Mouse (Mus musculus): ENCODE measurements at regions not wholly inside any gene's neighbourhood (a gene's known extent, or its start where the extent isn't known, plus 50 kb on each side); places are given as distances from the start of the nearest gene placed in this dataset.

DNA sequence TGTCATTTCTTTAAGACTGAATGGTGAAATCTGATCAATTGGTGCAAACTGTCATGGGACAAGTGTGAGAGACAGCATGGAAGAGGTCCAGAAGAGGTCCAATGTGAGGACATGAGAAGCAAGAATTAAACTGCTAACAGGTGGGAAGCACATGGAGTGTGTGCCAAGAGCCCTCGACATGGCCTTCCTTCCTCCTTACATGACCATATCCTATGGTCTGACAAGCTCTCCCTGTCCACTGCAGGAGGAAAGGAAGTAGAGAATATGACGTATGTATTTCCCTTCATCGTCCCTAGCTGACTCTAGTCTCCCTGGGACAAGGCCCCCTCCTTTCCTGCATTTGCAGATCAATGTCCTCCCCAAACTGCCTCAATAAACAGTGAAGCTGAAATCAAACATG is 152.1 kb downstream of the Dad1 start:
- no peak for ATAC-seq (ENCODE audit: poor library complexity, severe bottlenecking)

DNA sequence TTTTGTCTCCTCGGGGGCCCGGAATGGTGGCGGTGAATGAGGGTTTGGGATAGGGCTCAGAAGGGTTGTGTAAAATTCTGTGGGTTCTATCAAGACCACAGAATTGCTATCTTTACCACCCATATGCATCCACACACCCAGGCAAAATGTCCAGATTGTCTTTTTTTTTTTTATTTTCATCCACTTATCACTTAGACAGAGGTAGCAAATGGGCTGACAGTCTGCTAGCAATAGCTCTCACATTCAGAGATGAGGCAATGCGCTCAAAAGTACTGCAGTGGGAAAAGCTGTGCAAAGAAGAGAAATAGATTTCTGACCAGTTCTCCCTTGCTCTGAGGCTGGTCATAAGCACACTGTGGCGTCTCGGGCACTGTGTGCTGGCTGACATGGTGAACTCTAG is 154.5 kb downstream of the Dad1 start:
- no peak for ATAC-seq (ENCODE audit: poor library complexity, severe bottlenecking)

DNA sequence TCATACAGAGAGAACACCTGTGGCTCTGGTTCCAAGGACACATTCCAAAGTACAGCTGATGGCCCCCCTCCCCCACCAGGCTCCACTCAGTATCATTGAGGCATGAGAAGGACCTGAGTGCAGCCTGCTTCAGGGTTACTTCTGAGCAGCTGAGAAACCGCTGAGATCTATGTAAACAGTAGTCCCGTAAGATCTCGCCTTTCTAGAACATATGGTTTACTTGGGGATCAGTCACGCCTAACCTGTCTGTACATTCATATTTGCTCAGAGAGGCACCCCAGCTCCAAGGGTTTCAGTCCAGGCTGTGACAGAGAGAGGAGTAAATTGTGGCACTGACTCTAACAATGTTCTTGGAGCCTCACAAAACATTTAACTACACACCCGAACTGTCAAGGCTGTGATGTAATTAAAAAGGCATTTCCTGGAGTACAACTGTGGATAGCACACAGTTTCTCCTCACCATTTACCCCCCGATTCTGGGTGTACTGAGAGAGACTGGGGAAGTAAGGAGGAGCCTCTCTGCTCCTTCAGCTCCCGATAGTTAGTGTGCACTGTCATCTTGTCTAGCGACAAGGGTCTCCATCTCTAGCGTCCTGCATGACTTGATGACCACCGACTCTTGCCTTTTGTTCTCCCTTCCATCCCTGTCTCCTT is 155.7 kb downstream of the Dad1 start:
- no peak for ATAC-seq (ENCODE audit: poor library complexity, severe bottlenecking)

DNA sequence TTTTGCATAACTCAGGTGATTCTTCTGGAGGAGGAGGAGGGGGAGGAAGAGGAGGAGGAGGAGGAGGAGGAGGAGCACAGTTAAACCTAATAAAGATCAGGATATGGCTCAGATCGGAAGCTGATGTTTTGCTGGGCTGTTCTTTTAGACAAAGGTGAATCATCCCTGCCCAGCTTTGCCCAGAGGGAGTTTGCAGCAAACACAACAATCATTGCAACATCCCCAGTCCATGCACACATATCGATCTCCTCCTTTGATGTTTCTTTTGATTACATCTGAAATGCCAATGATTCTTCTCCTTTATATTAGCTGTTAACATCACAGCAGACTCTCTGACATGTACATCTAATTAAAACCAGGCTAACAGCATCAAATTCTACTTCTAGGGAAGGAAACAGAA is 156.9 kb downstream of the Dad1 start:
- no peak for ATAC-seq (ENCODE audit: poor library complexity, severe bottlenecking)

DNA sequence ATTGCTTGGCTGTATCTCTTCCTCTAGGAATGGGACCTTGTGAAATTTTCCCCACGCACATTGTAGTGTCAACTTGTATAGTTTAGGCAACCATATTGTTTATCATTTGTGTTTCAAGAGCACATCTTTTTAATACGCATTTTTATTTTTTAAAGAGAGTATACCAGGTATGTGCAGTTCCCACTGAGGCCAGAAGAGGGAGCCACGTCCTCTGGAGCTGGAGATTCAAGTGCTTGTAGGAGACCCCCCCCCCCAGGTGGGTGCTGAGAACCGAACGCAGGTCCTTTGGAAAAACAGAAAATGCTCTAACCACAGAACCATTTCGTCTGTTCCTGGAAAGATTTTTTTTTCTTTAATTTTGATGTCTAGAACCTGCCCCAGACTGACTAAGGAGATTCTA is 161.5 kb downstream of the Dad1 start:
- ATAC-seq (ENCODE audit: poor library complexity, severe bottlenecking), result no peak

DNA sequence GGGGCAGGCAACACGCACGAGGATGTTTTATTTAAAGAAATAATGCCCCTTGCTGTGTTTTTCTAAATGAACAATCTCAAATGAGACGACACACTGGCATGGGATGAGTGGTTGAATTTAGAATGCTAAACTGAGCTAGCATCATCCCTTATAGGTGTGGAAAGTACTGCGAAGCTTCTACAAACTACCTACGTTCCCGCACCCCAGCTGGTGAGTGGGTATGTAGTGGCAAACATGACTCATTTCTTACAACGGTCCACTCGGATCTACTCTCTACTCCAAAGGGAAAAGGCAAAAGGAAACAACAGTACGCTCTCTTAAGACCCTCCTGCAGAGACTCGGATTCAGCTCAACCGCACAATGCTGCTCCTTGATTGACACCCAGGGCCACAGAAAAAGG is 167.2 kb downstream of the Dad1 start:
- ATAC-seq (ENCODE audit: poor library complexity, severe bottlenecking), result no peak

DNA sequence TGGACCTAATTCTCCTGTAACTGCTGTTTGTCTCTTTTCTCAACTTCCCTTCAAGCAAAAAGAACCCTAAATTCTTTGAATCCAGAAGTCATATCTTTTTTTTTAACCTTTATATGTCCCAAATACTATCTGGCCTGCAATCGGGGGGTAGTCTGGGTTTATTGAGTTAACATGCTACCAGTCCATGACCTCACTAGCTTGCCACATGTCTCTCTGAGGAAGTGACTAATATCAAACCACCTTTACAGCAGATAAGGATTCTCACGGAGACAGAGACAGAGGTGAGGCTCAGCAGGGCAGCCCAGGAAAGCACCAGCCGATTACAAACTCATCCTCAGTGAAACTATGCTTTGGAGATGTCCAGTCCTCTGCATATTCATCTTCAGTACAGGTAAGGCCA is 179.2 kb downstream of the Dad1 start:
- ATAC-seq (ENCODE audit: poor library complexity, severe bottlenecking), result peak; percentile 56

DNA sequence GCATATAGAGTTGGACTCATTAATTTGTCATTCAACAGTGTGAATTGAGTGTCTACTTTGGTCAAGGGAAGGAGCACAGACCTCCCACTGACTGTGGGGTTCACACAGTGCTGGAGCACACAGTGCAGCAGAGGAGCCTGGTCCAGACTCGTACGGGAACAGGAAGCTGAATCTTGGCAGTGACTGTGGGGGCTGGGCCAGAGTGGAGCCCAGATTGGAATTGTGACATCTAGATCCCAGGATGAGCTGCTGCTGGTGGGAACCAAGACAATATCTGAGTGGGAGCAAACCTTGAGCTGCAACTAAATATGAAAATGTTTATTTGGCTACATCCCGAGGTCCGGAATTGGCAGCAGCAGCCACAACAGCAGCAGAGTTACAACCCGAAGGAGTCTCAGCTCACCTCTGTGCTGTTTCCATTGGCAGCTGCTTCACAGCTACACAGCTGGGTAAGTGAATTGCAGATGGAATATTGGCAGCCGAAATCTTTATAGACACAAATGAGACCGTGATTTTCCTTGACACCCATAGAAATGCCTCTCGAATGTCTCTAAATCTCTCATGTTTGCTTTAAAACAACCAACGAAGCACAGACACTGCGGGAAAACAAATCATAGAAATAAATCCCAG is 181.5 kb downstream of the Dad1 start:
- no peak for ATAC-seq (ENCODE audit: poor library complexity, severe bottlenecking)

DNA sequence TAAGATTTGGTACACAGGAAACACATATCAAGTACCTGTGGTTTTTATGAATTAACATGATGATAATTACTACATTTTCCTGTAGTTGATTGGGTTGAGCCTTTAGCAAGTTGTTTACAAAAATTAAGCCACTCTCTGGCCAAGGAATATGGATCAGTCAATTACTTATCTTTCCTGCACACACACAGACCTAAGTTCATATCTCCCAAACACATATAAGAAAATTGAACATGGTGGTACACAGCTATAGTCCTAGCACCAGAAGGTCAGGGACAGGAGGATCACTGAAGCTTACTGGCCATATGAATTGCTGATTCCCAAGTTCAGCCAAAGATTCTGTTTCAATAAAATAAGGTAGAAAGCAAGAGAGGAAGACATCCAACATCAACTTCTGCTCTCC is 183.7 kb downstream of the Dad1 start:
- no peak for ATAC-seq (ENCODE audit: poor library complexity, severe bottlenecking)

DNA sequence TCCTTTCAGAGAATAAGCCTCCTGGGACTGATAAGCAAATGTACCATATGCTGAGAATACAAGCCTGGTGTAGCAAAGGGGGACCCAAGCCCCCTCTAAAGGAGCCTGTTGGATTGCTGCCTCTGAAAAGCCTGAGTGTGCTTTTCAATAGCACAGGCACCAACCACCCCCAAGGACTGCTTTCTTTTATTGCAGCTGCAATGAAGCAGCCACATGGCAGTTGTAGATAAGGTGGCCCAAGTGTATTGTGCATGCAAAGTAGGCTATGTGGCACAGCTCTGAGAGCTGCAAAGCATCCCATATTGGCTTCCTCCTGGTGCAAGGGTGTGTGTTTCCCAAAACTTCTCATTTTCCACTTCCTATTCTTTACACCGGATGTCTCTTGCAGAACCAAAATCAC is 185.2 kb downstream of the Dad1 start:
- no peak for ATAC-seq (ENCODE audit: poor library complexity, severe bottlenecking)

DNA sequence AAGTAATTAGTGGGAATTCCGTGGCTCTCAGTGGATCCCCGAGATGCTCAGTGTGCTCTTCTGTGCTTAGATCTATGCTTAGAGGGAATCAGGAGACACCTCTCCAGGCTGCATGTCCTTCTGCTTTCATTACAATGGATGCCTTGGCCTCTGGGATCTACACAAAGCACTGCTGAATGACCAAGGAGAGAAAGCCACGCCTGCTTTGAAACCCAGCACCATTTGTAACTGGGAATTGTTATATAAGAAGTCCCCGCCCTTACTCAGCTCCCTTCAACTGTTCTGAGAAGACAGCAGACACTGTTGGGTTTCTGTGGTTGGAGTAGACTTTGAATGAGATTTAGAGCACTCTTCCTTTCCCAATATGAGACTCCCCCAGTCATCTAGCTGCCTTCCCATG is 188.4 kb downstream of the Dad1 start:
- ATAC-seq (ENCODE audit: poor library complexity, severe bottlenecking), result no peak

DNA sequence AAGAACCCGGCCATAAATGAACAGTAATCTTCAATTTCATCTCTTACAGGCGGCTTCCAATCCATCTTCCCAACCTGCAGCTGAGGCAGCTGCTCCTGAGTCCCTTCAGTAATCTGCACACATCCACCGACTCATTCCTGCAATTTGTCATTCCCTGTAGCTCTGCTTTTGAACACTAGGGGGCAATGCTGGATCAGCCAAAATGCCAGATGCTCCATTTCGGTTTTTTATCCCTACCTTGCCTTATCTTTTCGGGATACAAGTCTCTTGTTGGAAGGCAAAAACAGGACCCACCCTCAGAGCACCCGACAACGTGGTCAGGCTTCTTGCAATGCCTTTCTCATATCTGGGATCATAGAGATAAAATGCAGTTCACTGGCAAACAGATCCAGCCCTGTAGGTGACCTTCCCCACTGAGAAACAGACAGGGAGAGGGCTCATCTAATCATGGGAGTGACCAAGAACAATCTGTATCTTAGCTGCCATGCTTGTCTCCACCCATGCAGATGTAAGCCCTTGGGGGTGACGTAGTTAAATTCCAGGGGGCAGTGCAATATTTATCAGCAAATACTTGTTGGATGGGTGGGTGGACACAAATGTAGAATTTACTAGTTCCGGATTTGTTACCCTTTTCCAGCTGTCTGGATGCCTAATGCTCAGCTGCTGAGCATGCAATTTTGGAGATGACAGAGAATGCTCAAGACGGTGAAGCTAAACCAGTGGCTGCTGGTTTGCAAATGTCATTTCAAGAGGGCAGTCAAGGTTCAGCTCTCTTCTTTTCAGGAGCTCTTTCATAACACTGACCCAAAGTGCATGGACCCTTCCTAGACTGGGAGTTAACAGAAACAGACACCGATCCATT is 189.1 kb downstream of the Dad1 start:
- ATAC-seq (ENCODE audit: poor library complexity, severe bottlenecking), result no peak

DNA sequence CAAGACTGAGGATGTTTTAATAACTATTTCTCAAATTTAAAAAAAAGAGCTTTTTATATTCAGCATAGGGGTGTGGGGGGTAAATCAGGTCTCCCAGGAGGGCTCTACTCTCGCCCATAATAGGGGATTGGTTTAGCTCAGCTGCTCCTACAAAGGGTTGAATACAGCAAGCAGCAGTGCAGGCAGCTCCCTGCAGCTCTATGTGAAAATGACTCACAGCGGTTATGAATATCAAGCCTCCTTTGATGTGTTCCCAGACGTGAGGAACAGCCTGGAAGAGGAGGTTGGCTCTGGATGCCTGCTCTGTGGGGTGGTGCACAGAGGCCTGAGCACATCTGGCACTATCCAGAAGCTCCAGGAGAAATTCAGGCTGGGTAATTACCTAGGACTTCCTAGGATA is 192.3 kb downstream of the Dad1 start:
- ATAC-seq (ENCODE audit: poor library complexity, severe bottlenecking), result no peak

DNA sequence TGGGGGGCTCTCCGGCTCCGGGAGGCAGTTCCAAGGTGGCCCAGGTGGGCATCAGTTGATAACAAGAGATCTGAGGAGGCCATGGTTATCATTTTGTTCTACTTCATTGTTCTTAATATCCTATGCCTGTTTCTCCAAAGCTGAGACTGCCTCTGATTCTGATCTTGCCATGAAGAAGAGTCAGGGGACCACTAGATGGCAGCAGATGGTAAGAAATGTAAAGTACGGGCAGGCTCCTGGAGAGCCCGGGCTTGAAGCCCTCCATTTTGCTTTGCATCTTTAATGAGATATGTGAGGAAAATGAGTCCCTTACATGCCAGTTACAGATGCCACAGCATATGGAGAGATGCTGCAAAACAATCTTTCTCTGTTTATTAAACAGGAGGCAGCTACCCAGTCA is 194.1 kb downstream of the Dad1 start:
- ATAC-seq (ENCODE audit: poor library complexity, severe bottlenecking), result peak; percentile 59; the same call in 1 of the 2 replicates

DNA sequence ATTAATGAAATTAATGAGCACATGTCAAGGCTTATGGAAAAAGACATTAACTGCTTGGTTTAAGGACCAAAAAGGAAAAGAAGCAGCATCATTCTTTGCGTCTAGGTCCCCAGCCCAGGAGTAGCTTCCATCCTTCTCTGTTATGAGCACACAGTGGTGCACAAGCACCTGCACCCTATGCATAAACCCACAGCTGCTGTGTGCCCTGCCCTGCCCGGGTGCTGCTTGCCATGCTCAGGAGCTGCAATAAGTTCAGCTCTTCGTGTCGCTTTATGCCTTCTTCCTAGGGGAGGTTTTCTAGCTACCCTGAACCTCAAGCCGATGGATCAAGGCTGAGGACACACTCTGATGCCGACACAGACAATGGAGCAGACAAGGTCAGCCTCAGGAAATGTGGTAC is 194.8 kb downstream of the Dad1 start:
- ATAC-seq (ENCODE audit: poor library complexity, severe bottlenecking), result no peak

DNA sequence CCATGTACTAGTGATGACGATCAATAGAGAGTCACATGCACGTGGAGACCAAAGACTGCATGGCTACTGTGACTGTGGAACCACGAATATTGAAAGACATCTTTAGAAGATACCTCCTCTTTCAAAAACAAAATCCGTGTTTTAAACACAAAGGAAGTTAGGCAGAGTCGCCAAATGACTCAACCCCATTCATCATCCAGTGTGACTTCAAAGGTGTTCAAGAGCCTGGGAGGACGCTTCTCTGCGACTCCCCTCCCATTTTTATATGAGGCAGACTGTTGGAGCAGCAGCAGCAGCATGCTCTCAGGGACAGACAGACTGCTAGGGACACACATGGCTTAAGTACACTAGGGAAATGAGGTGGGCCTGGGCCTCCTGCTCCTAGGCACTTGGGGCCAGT is 197.2 kb downstream of the Dad1 start:
- no peak for ATAC-seq (ENCODE audit: poor library complexity, severe bottlenecking)

DNA sequence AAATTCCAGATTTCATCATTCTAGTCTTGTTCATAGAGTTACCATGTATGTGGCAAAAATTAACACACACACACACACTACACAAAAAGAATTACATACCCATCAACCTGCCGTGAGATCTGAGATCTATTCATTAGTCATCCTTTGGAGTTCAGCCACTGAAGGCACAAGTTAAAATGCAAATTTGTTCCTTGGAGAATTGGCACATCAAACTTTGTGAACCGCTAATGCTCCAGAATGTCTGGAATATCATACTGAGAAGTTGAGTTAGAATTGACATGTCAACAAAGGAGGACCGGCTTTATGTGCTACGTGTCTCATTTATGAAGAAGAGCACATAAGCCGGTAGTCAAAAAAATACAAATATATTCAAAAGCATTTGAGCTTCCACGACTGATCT is 198.5 kb downstream of the Dad1 start:
- no peak for ATAC-seq (ENCODE audit: poor library complexity, severe bottlenecking)

DNA sequence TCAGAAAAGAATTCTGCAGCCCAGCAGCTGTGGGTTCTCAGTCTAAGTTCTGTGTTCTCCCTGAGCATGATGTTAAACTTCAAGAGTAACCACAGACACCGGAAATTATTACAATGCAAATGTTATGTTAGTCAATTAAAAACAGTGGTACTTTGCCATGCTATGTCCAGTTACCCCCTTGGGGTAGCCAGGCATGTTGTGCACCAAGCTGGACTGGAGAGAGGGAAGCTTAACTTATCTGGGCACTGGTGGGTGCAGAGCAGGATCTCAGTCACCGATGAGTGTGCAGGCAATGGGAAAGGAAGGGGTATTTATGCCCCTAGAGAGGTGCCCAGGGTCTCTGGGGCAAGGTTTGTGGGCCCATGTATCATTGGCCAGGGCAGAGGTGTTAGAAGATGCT is 211.6 kb downstream of the Dad1 start:
- ATAC-seq (ENCODE audit: poor library complexity, severe bottlenecking), result no peak

DNA sequence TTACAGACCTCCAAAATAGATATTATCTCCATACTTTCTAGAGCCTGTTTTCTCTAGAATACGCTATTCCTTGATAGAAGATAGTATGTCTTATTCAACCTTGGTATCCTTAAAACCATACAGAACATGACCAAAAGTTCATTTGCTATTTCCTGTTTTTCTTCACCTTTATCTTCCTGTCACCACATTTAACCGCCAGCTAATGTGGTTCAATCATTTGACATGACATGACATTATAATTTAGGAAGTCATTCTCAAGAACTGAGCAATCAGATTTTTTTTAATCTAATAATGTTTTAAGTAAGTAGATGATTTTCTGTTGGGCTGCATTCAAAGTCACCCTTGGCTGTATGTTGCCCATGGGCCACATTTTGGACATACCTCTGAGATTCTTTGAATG is 213.3 kb downstream of the Dad1 start:
- ATAC-seq (ENCODE audit: poor library complexity, severe bottlenecking), result no peak

DNA sequence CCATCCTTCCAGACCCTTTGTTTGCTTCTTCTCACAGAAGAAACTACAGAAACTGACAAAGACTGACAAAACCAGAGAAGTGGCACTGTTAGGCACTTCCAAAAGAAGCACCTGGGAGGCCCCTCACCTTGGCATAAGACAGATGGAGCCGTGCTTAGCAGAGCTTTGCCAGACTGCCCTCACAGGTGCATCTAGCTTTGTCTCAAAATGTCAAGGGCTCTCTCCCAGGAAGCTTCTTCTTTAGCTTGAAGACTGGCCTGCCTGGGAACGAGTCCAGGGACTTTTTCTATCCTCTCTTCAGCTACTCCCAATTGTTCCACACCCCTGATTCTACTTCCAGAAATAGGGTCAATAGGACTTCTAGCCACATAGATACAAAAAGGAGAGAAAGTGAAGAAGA is 219.4 kb downstream of the Dad1 start:
- no peak for ATAC-seq (ENCODE audit: poor library complexity, severe bottlenecking)

DNA sequence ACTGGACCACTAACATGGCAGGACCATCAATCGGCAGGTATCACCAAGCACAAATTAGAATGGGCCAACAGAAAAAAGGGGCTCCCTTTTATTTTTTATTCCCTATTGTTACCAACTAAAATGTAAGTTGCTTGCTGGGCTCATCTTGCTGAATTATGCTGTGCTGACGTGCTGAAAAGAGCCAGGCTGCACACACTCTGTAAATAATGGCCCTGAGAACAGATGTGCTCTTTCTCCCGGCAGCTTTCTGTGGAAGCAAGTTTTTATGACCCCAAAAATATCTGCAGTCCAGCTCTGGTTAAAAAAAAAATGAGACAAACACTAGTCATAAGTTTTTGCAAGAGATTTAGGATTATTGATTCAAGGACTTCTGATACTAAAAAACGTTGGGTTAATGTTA is 230.4 kb downstream of the Dad1 start:
- no peak for ATAC-seq (ENCODE audit: poor library complexity, severe bottlenecking)

DNA sequence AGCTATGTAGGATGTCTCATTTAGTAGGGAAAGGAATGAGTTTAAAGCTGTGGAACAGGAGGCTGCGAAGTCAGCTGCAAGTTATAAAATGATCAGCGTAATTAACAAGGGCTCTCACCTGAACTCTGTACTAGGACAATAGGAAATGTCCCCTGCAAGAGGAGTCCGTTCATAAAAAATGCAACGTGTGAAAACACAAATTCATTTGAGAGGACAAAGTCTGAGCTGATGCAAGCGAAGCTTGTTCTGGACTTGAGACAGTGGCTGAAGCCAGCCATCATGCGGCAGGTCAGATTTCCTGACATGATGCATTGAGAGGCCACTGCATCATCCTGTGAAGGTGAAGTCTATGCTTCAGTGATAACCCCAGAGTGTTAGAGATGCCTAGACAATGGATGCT is 232.5 kb downstream of the Dad1 start:
- no peak for ATAC-seq (ENCODE audit: poor library complexity, severe bottlenecking)
